8 mouse cellular contexts compared by ENCODE assay signal in genomic region chr1:118390266-118390660, GRCm38 (mm10). TPM values are rescaled to one million over a fixed set of nuclear protein-coding genes. Genes with fewer than 3 reads are reported as not detected.
DNase-seq lines count a peak whose midpoint lies in the region; ATAC-seq and TF ChIP-seq lines count a peak whose summit lies in the region.

No protein-coding gene starts in this region.

- no peak overlapping the region for H3K27ac ChIP-seq in cerebellum, adult 2 months (ENCODE audit: insufficient read depth, low read length)
- no peak overlapping the region for H3K27ac ChIP-seq in spleen, adult 2 months (ENCODE audit: insufficient read depth, low read length)
- peak overlapping the region; percentile 94 for H3K27ac ChIP-seq in limb, embryonic 15.5 days

- TF ChIP-seq CTCF in cerebellum, adult 2 months (IDR thresholded peaks at IDR 0.05; ENCODE audit: borderline replicate concordance, insufficient read depth, low read depth, low read length) = no peak
- no peak for TF ChIP-seq CTCF in spleen, adult 2 months (IDR thresholded peaks at IDR 0.05; ENCODE audit: extremely low read depth, insufficient read depth, insufficient read length, insufficient replicate concordance)

- H3K27me3 ChIP-seq in cerebellum, adult 2 months (ENCODE audit: control insufficient read depth, insufficient read depth, low read length) = 0 out of 2 replicates have a peak, but pooled peaks cover 1% of the 10 kb centered on the region
- H3K27me3 ChIP-seq in spleen, adult 2 months (ENCODE audit: control insufficient read depth, insufficient read depth, low read length) = no peaks in the 10 kb centered on the region
- H3K27me3 ChIP-seq in limb, embryonic 15.5 days = no peaks in the 10 kb centered on the region

- peak overlapping the region; percentile 77 for H3K4me3 ChIP-seq in cerebellum, adult 2 months (replicated peaks; ENCODE audit: insufficient read depth, low read depth, low read length)
- peak overlapping the region; percentile 88 for H3K4me3 ChIP-seq in spleen, adult 2 months (ENCODE audit: extremely low read depth, insufficient read depth, insufficient read length)
- H3K4me3 ChIP-seq in limb, embryonic 15.5 days = peak overlapping the region; percentile 93

- ATAC-seq in limb, embryonic 15.5 days (ENCODE audit: insufficient number of reproducible peaks, low FRiP score, low TSS enrichment, low read depth) = no peak

- WGBS in cerebellum, adult 2 months = 8% methylated on average over 8 of the region's 8 CpGs
- 47% methylated on average over 8 of the region's 8 CpGs for WGBS in spleen, adult 2 months
- 19% methylated on average over 8 of the region's 8 CpGs for WGBS in limb, embryonic 15.5 days

- H3K4me2 ChIP-seq in limb, embryonic 15.5 days = peak overlapping the region; percentile 54

- peak in 1 of 2 experiments; percentile 20 for DNase-seq in cerebellum, adult 2 months
- DNase-seq in cerebellum, adult 11-12 months = no peak
- DNase-seq in spleen, adult 2 months (ENCODE audit: low read depth in 1 of 2, low spot score in 2 of 2) = no peak
- DNase-seq in spleen, adult 18-20 months = no peak
- DNase-seq in adrenal gland, adult 18-20 months (ENCODE audit: low spot score in 2 of 2) = no peak
- no peak for DNase-seq in gastrocnemius, postnatal 4 days (ENCODE audit: low spot score in 2 of 2)
- no peak for DNase-seq in gastrocnemius, postnatal 25 days

- peak overlapping the region; percentile 91 for H3K9ac ChIP-seq in limb, embryonic 15.5 days

- no peak for TF ChIP-seq POLR2A in cerebellum, adult 2 months (IDR thresholded peaks at IDR 0.05; ENCODE audit: borderline replicate concordance, insufficient read depth, low read length)
- no peak for TF ChIP-seq POLR2A in spleen, adult 2 months (IDR thresholded peaks at IDR 0.05; ENCODE audit: low read depth, low read length)

- no peaks in the 10 kb centered on the region; the same call in 1 of the 2 replicates for H3K4me1 ChIP-seq in cerebellum, adult 2 months (ENCODE audit: control insufficient read depth, insufficient read depth, low read length)
- peaks cover 2% of the 10 kb centered on the region; the same call in 1 of the 2 replicates for H3K4me1 ChIP-seq in spleen, adult 2 months (ENCODE audit: control insufficient read depth, insufficient read depth, insufficient read length)
- H3K4me1 ChIP-seq in limb, embryonic 15.5 days = peaks cover 10% of the 10 kb centered on the region; the same call in 1 of the 2 replicates

- peaks cover 1% of the 10 kb centered on the region; the same call in 1 of the 2 replicates for H3K36me3 ChIP-seq in spleen, adult 2 months (ENCODE audit: control insufficient read depth, insufficient read depth, low read length)
- 0 out of 2 replicates have a peak, but pooled peaks cover 6% of the 10 kb centered on the region for H3K36me3 ChIP-seq in limb, embryonic 15.5 days

- no peaks in the 10 kb centered on the region for H3K9me3 ChIP-seq in limb, embryonic 15.5 days

RNA-seq across cellular contexts. Expression of gene Clasp1, which starts 1.4 kb away (rescaled TPM):
- polyA plus RNA-seq in cerebellum, adult 2 months (2012; rRNA removed) = 63.3 and 63.7 TPM in 2 replicates
- polyA plus RNA-seq in spleen, adult 2 months (2012; rRNA removed) = 14.8 and 18.0 TPM in 2 replicates
- polyA plus RNA-seq in limb, embryonic 15.5 days (2015; fragmentation: Nextera tagmentation; extraction: Ambion mirVana) = 47.2 and 47.9 TPM in 2 replicates
- total RNA-seq in adrenal gland, adult 18-20 months (2021) = 10 to 100 TPM; 35.9 to 36.6 TPM
- 100 to 1,000 TPM; 116 to 132 TPM for total RNA-seq in gastrocnemius, postnatal 4 days (2021)
- 10 to 100 TPM; 42.9 to 45.4 TPM for total RNA-seq in gastrocnemius, postnatal 25 days (2021)
